Mouse (Mus musculus) inflammation-experienced regulatory T-cells, adult 16 weeks (primary cell): ENCODE results near the gene Lpcat1. TPM values are rescaled to one million over a fixed set of nuclear protein-coding genes. Genes with fewer than 3 reads are reported as not detected.

Experiments
- polyA plus RNA-seq: library from polyadenylated mRNA; unstranded; fragments of 100-300 nt; shearing (Covaris generic); gene quantifications from one replicate; pipeline ENCODE4 v1.2.1, GENCODE M21; 2017

Gene Lpcat1
- 37.3 TPM for polyA plus RNA-seq

DNA sequence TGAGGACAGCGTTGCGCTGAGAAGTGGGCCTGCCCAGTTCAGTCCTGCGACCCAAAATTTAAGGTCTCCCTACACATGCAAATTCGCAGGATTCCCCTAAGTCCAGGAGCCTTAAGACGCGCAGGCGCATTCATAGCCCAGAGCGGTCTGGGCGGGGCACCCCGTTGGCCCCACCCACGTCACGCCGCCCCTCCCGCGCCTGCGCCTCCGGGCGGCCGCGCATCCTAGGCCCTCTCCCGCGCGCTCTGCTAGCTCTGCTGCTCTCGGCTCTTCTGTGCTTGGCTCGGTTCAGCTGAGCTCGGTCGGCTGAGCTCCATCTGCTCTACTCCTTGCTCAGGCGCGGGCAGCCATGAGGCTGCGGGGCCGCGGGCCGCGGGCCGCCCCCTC is at the start of gene Lpcat1:
Lpcat1 (plus strand) TSS at position 164 of the 387 bp plus-strand sequence.

GRCm38 (mm10) chr13:73536403-73536821 is 69.4 kb downstream of the Lpcat1 start, which contains the start of gene Slc6a3:
Slc6a3 (plus strand) TSS chr13:73536747.

Other genes starting within 250 kb of the Lpcat1 start
- gene Irx4, start 206.7 kb upstream of the Lpcat1 start, polyA plus RNA-seq, result not detected
- gene Mrpl36, start 138.7 kb upstream of the Lpcat1 start, polyA plus RNA-seq, result 100 TPM
- gene Ndufs6, start 138.7 kb upstream of the Lpcat1 start, polyA plus RNA-seq, result 200 TPM
- gene Slc6a3, start 69.5 kb downstream of the Lpcat1 start, polyA plus RNA-seq, result not detected
- 11.1 TPM for gene Clptm1l, start 136.8 kb downstream of the Lpcat1 start, polyA plus RNA-seq
- gene Tert, start 159.7 kb downstream of the Lpcat1 start, polyA plus RNA-seq, result 8.4 TPM
- gene Slc6a18, start 210.8 kb downstream of the Lpcat1 start, polyA plus RNA-seq, result not detected
- gene Slc6a19, start 237.7 kb downstream of the Lpcat1 start, polyA plus RNA-seq, result 0.09 TPM